Mouse (Mus musculus): ENCODE measurements around the gene Tst. TPM values are rescaled to one million over a fixed set of nuclear protein-coding genes. Genes with fewer than 3 reads are reported as not detected.

Tst gene
- polyA plus RNA-seq, 1 experiment, result 1.4 TPM

DNA sequence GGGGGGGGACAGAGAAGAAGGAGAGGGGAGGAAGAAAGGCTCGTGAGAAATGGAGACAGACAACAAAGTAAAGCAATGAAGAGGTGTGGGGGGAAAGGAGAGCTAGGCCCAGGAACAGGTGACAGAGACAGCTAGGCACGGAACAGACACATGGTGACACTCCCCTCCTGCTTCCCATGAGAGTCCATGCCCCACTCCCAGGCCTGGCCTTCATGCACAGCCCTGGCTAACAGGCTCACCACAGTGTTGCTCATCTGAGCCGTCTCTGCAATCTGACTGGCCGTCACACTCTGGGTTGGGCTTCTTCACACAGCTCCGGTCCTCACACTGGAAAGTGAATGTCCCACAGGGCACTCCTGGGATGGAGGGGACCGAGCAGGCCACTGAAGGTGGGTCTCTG, 38.1 kb upstream of the Tst start:
- no peak overlapping the region for H3K27ac ChIP-seq (ENCODE audit: insufficient read depth, low read depth, low read length)
- peaks cover 2% of the 10 kb centered on the region for H3K4me1 ChIP-seq (ENCODE audit: control insufficient read depth, insufficient read depth, low read length)
- H3K4me3 ChIP-seq (ENCODE audit: insufficient read depth, low read length), result no peak overlapping the region
- TF ChIP-seq CTCF (IDR thresholded peaks at IDR 0.05; ENCODE audit: low read depth, low read length), result no peak
- TF ChIP-seq POLR2A (IDR thresholded peaks at IDR 0.05; ENCODE audit: borderline replicate concordance, low read depth, low read length), result no peak

DNA sequence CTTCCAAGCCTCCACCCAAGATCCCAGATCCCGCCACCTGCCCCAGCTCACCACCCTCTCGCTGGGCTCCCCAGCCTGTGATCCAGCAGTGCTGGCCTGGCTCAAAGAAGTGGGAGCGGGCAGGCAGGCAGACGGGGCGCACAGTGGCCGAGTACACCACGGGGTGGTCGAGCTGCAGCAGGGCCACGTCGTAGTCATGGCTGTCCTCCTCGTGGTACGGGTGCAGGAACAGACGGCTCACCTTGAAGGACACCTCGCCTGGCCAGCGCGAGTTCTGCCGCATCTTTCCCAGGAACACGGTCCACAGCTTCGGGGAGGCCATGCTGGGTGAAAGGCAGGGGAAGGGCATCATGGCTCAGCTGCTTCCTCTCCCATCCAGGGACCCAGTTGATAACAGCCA, 36.5 kb upstream of the Tst start:
- Histone ChIP-seq H3K4me1 (ENCODE audit: control insufficient read depth, insufficient read depth, low read length) (no peaks in the 10 kb centered on the region), H3K4me3 (ENCODE audit: insufficient read depth, low read length) (no peak overlapping the region), H3K27ac (ENCODE audit: insufficient read depth, low read depth, low read length) (no peak overlapping the region)
- TF ChIP-seq CTCF (IDR thresholded peaks at IDR 0.05; ENCODE audit: low read depth, low read length) (no peak), POLR2A (IDR thresholded peaks at IDR 0.05; ENCODE audit: borderline replicate concordance, low read depth, low read length) (no peak)

GRCm38 (mm10) chr15:78438973-78439372, 33.3 kb upstream of the Tst start:
- Histone ChIP-seq H3K27ac (ENCODE audit: insufficient read depth, low read depth, low read length) (no peak overlapping the region), H3K4me1 (ENCODE audit: control insufficient read depth, insufficient read depth, low read length) (no peaks in the 10 kb centered on the region), H3K4me3 (ENCODE audit: insufficient read depth, low read length) (no peak overlapping the region)
- TF ChIP-seq CTCF (IDR thresholded peaks at IDR 0.05; ENCODE audit: low read depth, low read length) (no peak), POLR2A (IDR thresholded peaks at IDR 0.05; ENCODE audit: borderline replicate concordance, low read depth, low read length) (no peak)

GRCm38 (mm10) chr15:78438505-78438904, 32.8 kb upstream of the Tst start:
- Histone ChIP-seq H3K4me1 (ENCODE audit: control insufficient read depth, insufficient read depth, low read length) (no peaks in the 10 kb centered on the region), H3K4me3 (ENCODE audit: insufficient read depth, low read length) (no peak overlapping the region), H3K27ac (ENCODE audit: insufficient read depth, low read depth, low read length) (no peak overlapping the region)
- TF ChIP-seq POLR2A (IDR thresholded peaks at IDR 0.05; ENCODE audit: borderline replicate concordance, low read depth, low read length), result no peak
- no peak for TF ChIP-seq CTCF (IDR thresholded peaks at IDR 0.05; ENCODE audit: low read depth, low read length)

- TF ChIP-seq CTCF (IDR thresholded peaks at IDR 0.05; ENCODE audit: low read depth, low read length) (no peak), POLR2A (IDR thresholded peaks at IDR 0.05; ENCODE audit: borderline replicate concordance, low read depth, low read length) (no peak)
- H3K27ac ChIP-seq (ENCODE audit: insufficient read depth, low read depth, low read length), result no peak overlapping the region
- H3K4me1 ChIP-seq (ENCODE audit: control insufficient read depth, insufficient read depth, low read length), result no peaks in the 10 kb centered on the region
- H3K4me3 ChIP-seq (ENCODE audit: insufficient read depth, low read length), result no peak overlapping the region
Measured at GRCm38 (mm10) chr15:78438018-78438394, 32.3 kb upstream of the Tst start.

- no peaks in the 10 kb centered on the region for H3K4me1 ChIP-seq (ENCODE audit: control insufficient read depth, insufficient read depth, low read length)
- no peak overlapping the region for H3K4me3 ChIP-seq (ENCODE audit: insufficient read depth, low read length)
- H3K27ac ChIP-seq (ENCODE audit: insufficient read depth, low read depth, low read length), result no peak overlapping the region
- TF ChIP-seq POLR2A (IDR thresholded peaks at IDR 0.05; ENCODE audit: borderline replicate concordance, low read depth, low read length) (no peak), CTCF (IDR thresholded peaks at IDR 0.05; ENCODE audit: low read depth, low read length) (no peak)
Measured at GRCm38 (mm10) chr15:78437237-78438017, 31.7 kb upstream of the Tst start.

- Histone ChIP-seq H3K4me1 (ENCODE audit: control insufficient read depth, insufficient read depth, low read length) (no peaks in the 10 kb centered on the region), H3K4me3 (ENCODE audit: insufficient read depth, low read length) (no peak overlapping the region), H3K27ac (ENCODE audit: insufficient read depth, low read depth, low read length) (no peak overlapping the region)
- TF ChIP-seq CTCF (IDR thresholded peaks at IDR 0.05; ENCODE audit: low read depth, low read length), result no peak
- TF ChIP-seq POLR2A (IDR thresholded peaks at IDR 0.05; ENCODE audit: borderline replicate concordance, low read depth, low read length), result no peak
Measured at GRCm38 (mm10) chr15:78436380-78437192, 30.9 kb upstream of the Tst start.

- peaks cover under 1% of the 10 kb centered on the region; the same call in 1 of the 2 replicates for H3K4me1 ChIP-seq (ENCODE audit: control insufficient read depth, insufficient read depth, low read length)
- no peak for TF ChIP-seq CTCF (IDR thresholded peaks at IDR 0.05; ENCODE audit: low read depth, low read length)
- no peak for TF ChIP-seq POLR2A (IDR thresholded peaks at IDR 0.05; ENCODE audit: borderline replicate concordance, low read depth, low read length)
- H3K27ac ChIP-seq (ENCODE audit: insufficient read depth, low read depth, low read length), result no peak overlapping the region
- H3K4me3 ChIP-seq (ENCODE audit: insufficient read depth, low read length), result no peak overlapping the region
Measured at GRCm38 (mm10) chr15:78435681-78436080, 30.0 kb upstream of the Tst start.

- Histone ChIP-seq H3K27ac (ENCODE audit: insufficient read depth, low read depth, low read length) (no peak overlapping the region), H3K4me3 (ENCODE audit: insufficient read depth, low read length) (no peak overlapping the region), H3K4me1 (ENCODE audit: control insufficient read depth, insufficient read depth, low read length) (peaks cover 7% of the 10 kb centered on the region)
- TF ChIP-seq CTCF (IDR thresholded peaks at IDR 0.05; ENCODE audit: low read depth, low read length) (no peak), POLR2A (IDR thresholded peaks at IDR 0.05; ENCODE audit: borderline replicate concordance, low read depth, low read length) (no peak)
Measured at GRCm38 (mm10) chr15:78434896-78435520, 29.3 kb upstream of the Tst start.
